Mouse (Mus musculus): ENCODE results near the gene Igf1r. TPM values are rescaled to one million over a fixed set of nuclear protein-coding genes. Genes with fewer than 3 reads are reported as not detected.

The Igf1r gene
- polyA plus RNA-seq, 1 experiment from 2014 or later = 10.2 TPM

- peaks cover 31% of the 10 kb centered on the region for H3K4me1 ChIP-seq (replicated peaks; ENCODE audit: control insufficient read depth, insufficient read depth, low read length)
- H3K36me3 ChIP-seq (ENCODE audit: control insufficient read depth, insufficient read depth, low read length) = peaks cover 8% of the 10 kb centered on the region
- ATAC-seq (replicated peaks; ENCODE audit: low FRiP score) (no peak), DNase-seq (ENCODE audit: low spot score) (no peak)
- WGBS = 83% methylated on average over 6 of the region's 6 CpGs
- no peak overlapping the region for H3K27ac ChIP-seq (ENCODE audit: low read depth, low read length)
- H3K27me3 ChIP-seq (replicated peaks; ENCODE audit: control insufficient read depth, insufficient read depth, low read length) = no peaks in the 10 kb centered on the region
- H3K4me2 ChIP-seq = no peak overlapping the region
- no peaks in the 10 kb centered on the region for H3K9me3 ChIP-seq (ENCODE audit: control insufficient read depth, low read length)
- H3K4me3 ChIP-seq (ENCODE audit: low read depth, low read length) = no peak overlapping the region
- no peak overlapping the region for H3K9ac ChIP-seq (ENCODE audit: low read depth, low read length)
These were observed 53.9 kb downstream of the Igf1r start for GRCm38 (mm10) chr7:68006496-68006895.

- DNase-seq (ENCODE audit: low spot score) = no peak
- peak; percentile 59 for ATAC-seq (replicated peaks; ENCODE audit: low FRiP score)
These were observed 57.0 kb downstream of the Igf1r start for GRCm38 (mm10) chr7:68009635-68010034.

GRCm38 (mm10) chr7:68010168-68010567, 57.5 kb downstream of the Igf1r start:
- H3K4me1 ChIP-seq (replicated peaks; ENCODE audit: control insufficient read depth, insufficient read depth, low read length) = peaks cover 46% of the 10 kb centered on the region

More at GRCm38 (mm10) chr7:68009635-68010034, 57.0 kb downstream of the Igf1r start:
- H3K4me2 ChIP-seq = peak overlapping the region; percentile 63; the same call in 1 of the 2 replicates
- peaks cover 46% of the 10 kb centered on the region for H3K4me1 ChIP-seq (replicated peaks; ENCODE audit: control insufficient read depth, insufficient read depth, low read length)
- H3K27me3 ChIP-seq (replicated peaks; ENCODE audit: control insufficient read depth, insufficient read depth, low read length) = no peaks in the 10 kb centered on the region
- H3K36me3 ChIP-seq (ENCODE audit: control insufficient read depth, insufficient read depth, low read length) = peaks cover 4% of the 10 kb centered on the region; the same call in 1 of the 2 replicates
- H3K9me3 ChIP-seq (ENCODE audit: control insufficient read depth, low read length) = no peaks in the 10 kb centered on the region
- 46% methylated on average over 8 of the region's 8 CpGs for WGBS
- no peak overlapping the region for H3K9ac ChIP-seq (ENCODE audit: low read depth, low read length)
- H3K4me3 ChIP-seq (ENCODE audit: low read depth, low read length) = no peak overlapping the region
- H3K27ac ChIP-seq (ENCODE audit: low read depth, low read length) = peak overlapping the region; percentile 92

GRCm38 (mm10) chr7:68010802-68011201, 58.2 kb downstream of the Igf1r start:
- DNase-seq (ENCODE audit: low spot score) (no peak), ATAC-seq (replicated peaks; ENCODE audit: low FRiP score) (peak; percentile 76)
- H3K9me3 ChIP-seq (ENCODE audit: control insufficient read depth, low read length) = 0 out of 2 replicates have a peak, but pooled peaks cover 3% of the 10 kb centered on the region
- H3K27me3 ChIP-seq (replicated peaks; ENCODE audit: control insufficient read depth, insufficient read depth, low read length) = no peaks in the 10 kb centered on the region
- H3K4me2 ChIP-seq = peak overlapping the region; percentile 63
- peak overlapping the region; percentile 92 for H3K27ac ChIP-seq (ENCODE audit: low read depth, low read length)
- H3K4me1 ChIP-seq (replicated peaks; ENCODE audit: control insufficient read depth, insufficient read depth, low read length) = peaks cover 46% of the 10 kb centered on the region
- H3K9ac ChIP-seq (ENCODE audit: low read depth, low read length) = 0 out of 2 replicates have a peak overlapping the region, but pooled peaks have one; percentile 16
- WGBS = 38% methylated on average over 3 of the region's 3 CpGs
- H3K36me3 ChIP-seq (ENCODE audit: control insufficient read depth, insufficient read depth, low read length) = peaks cover 8% of the 10 kb centered on the region; the same call in 1 of the 2 replicates
- H3K4me3 ChIP-seq (ENCODE audit: low read depth, low read length) = no peak overlapping the region

More at GRCm38 (mm10) chr7:68010168-68010567, 57.5 kb downstream of the Igf1r start:
- no peak for DNase-seq (ENCODE audit: low spot score)
- Histone ChIP-seq H3K9ac (ENCODE audit: low read depth, low read length) (no peak overlapping the region), H3K4me2 (peak overlapping the region; percentile 63; the same call in 1 of the 2 replicates), H3K9me3 (ENCODE audit: control insufficient read depth, low read length) (no peaks in the 10 kb centered on the region), H3K36me3 (ENCODE audit: control insufficient read depth, insufficient read depth, low read length) (peaks cover 4% of the 10 kb centered on the region; the same call in 1 of the 2 replicates), H3K27ac (ENCODE audit: low read depth, low read length) (peak overlapping the region; percentile 92), H3K27me3 (replicated peaks; ENCODE audit: control insufficient read depth, insufficient read depth, low read length) (no peaks in the 10 kb centered on the region), H3K4me3 (ENCODE audit: low read depth, low read length) (no peak overlapping the region)
- WGBS = 72% methylated on average over 7 of the region's 7 CpGs
- no peak for ATAC-seq (replicated peaks; ENCODE audit: low FRiP score)

GRCm38 (mm10) chr7:68011385-68012122, 58.9 kb downstream of the Igf1r start:
- Histone ChIP-seq H3K4me2 (peak overlapping the region; percentile 63), H3K36me3 (ENCODE audit: control insufficient read depth, insufficient read depth, low read length) (peaks cover 12% of the 10 kb centered on the region; the same call in 1 of the 2 replicates), H3K27me3 (replicated peaks; ENCODE audit: control insufficient read depth, insufficient read depth, low read length) (no peaks in the 10 kb centered on the region), H3K4me3 (ENCODE audit: low read depth, low read length) (no peak overlapping the region), H3K9me3 (ENCODE audit: control insufficient read depth, low read length) (0 out of 2 replicates have a peak, but pooled peaks cover 4% of the 10 kb centered on the region), H3K9ac (ENCODE audit: low read depth, low read length) (0 out of 2 replicates have a peak overlapping the region, but pooled peaks have one; percentile 6), H3K4me1 (replicated peaks; ENCODE audit: control insufficient read depth, insufficient read depth, low read length) (peaks cover 47% of the 10 kb centered on the region), H3K27ac (ENCODE audit: low read depth, low read length) (peak overlapping the region; percentile 92)
- ATAC-seq (replicated peaks; ENCODE audit: low FRiP score) = peak; percentile 91
- 56% methylated on average over 13 of the region's 13 CpGs for WGBS
- no peak for DNase-seq (ENCODE audit: low spot score)

- H3K9ac ChIP-seq (ENCODE audit: low read depth, low read length) = peak overlapping the region; percentile 6; the same call in 1 of the 2 replicates
- H3K27ac ChIP-seq (ENCODE audit: low read depth, low read length) = peak overlapping the region; percentile 92
- DNase-seq (ENCODE audit: low spot score) (no peak), ATAC-seq (replicated peaks; ENCODE audit: low FRiP score) (no peak)
- H3K4me1 ChIP-seq (replicated peaks; ENCODE audit: control insufficient read depth, insufficient read depth, low read length) = peaks cover 52% of the 10 kb centered on the region
- H3K4me3 ChIP-seq (ENCODE audit: low read depth, low read length) = no peak overlapping the region
- H3K4me2 ChIP-seq = peak overlapping the region; percentile 49
- H3K36me3 ChIP-seq (ENCODE audit: control insufficient read depth, insufficient read depth, low read length) = peaks cover 12% of the 10 kb centered on the region; the same call in 1 of the 2 replicates
- 0 out of 2 replicates have a peak, but pooled peaks cover 4% of the 10 kb centered on the region for H3K9me3 ChIP-seq (ENCODE audit: control insufficient read depth, low read length)
- no peaks in the 10 kb centered on the region for H3K27me3 ChIP-seq (replicated peaks; ENCODE audit: control insufficient read depth, insufficient read depth, low read length)
- 28% methylated on average over 6 of the region's 6 CpGs for WGBS
These were observed 59.5 kb downstream of the Igf1r start for GRCm38 (mm10) chr7:68012123-68012474.

GRCm38 (mm10) chr7:68014495-68014894, 61.9 kb downstream of the Igf1r start:
- no peak for ATAC-seq (replicated peaks; ENCODE audit: low FRiP score)
- DNase-seq (ENCODE audit: low spot score) = no peak
- 88% methylated on average over 3 of the region's 3 CpGs for WGBS

GRCm38 (mm10) chr7:68015404-68015803, 62.8 kb downstream of the Igf1r start:
- ATAC-seq (replicated peaks; ENCODE audit: low FRiP score) (no peak), DNase-seq (ENCODE audit: low spot score) (no peak)
- 0 out of 2 replicates have a peak, but pooled peaks cover 4% of the 10 kb centered on the region for H3K9me3 ChIP-seq (ENCODE audit: control insufficient read depth, low read length)
- peaks cover 8% of the 10 kb centered on the region; the same call in 1 of the 2 replicates for H3K36me3 ChIP-seq (ENCODE audit: control insufficient read depth, insufficient read depth, low read length)
- H3K4me1 ChIP-seq (replicated peaks; ENCODE audit: control insufficient read depth, insufficient read depth, low read length) = peaks cover 47% of the 10 kb centered on the region
- no peak overlapping the region for H3K9ac ChIP-seq (ENCODE audit: low read depth, low read length)
- no peaks in the 10 kb centered on the region for H3K27me3 ChIP-seq (replicated peaks; ENCODE audit: control insufficient read depth, insufficient read depth, low read length)
- H3K27ac ChIP-seq (ENCODE audit: low read depth, low read length) = no peak overlapping the region
- no peak overlapping the region for H3K4me3 ChIP-seq (ENCODE audit: low read depth, low read length)
- H3K4me2 ChIP-seq = no peak overlapping the region
- WGBS = 83% methylated on average over 3 of the region's 3 CpGs

More at GRCm38 (mm10) chr7:68014495-68014894, 61.9 kb downstream of the Igf1r start:
- Histone ChIP-seq H3K27ac (ENCODE audit: low read depth, low read length) (no peak overlapping the region), H3K9me3 (ENCODE audit: control insufficient read depth, low read length) (0 out of 2 replicates have a peak, but pooled peaks cover 4% of the 10 kb centered on the region), H3K4me3 (ENCODE audit: low read depth, low read length) (no peak overlapping the region), H3K27me3 (replicated peaks; ENCODE audit: control insufficient read depth, insufficient read depth, low read length) (no peaks in the 10 kb centered on the region), H3K4me2 (no peak overlapping the region), H3K36me3 (ENCODE audit: control insufficient read depth, insufficient read depth, low read length) (peaks cover 8% of the 10 kb centered on the region; the same call in 1 of the 2 replicates), H3K4me1 (replicated peaks; ENCODE audit: control insufficient read depth, insufficient read depth, low read length) (peaks cover 56% of the 10 kb centered on the region), H3K9ac (ENCODE audit: low read depth, low read length) (no peak overlapping the region)

Measured in liver, embryonic 11.5 days (tissue).